10 mouse cellular contexts compared by ENCODE assay signal in genomic region chr11:97793165-97793564, GRCm38 (mm10). TPM values are rescaled to one million over a fixed set of nuclear protein-coding genes. Genes with fewer than 3 reads are reported as not detected.
A peak's percentile ranks its signal among the peaks of the same experiment; 100 is the strongest.
DNase-seq lines count a peak whose midpoint lies in the region; ATAC-seq and TF ChIP-seq lines count a peak whose summit lies in the region.
"Had no signal": no experiment of that assay in that cellular context is flagged by ENCODE, and none has a peak within 500 bp of the region (broad histone marks: within the 10 kb centered on the region; RNA-seq: fewer than 3 reads in every experiment).

No protein-coding gene starts in this region.

- TF ChIP-seq POLR2A in MEL (IDR thresholded peaks at IDR 0.05; ENCODE audit: control insufficient read depth in 1 of 2, insufficient read depth in 1 of 2, low read depth in 1 of 2, low read length in 2 of 2, poor library complexity in 1 of 2): no peak

- H3K9ac ChIP-seq in MEL (ENCODE audit: control insufficient read depth, low read depth, low read length, poor library complexity, severe bottlenecking): no peak overlapping the region
- H3K9ac ChIP-seq: heart, embryonic 13.5 days; stomach, embryonic 15.5 days had no signal

- no peaks in the 10 kb centered on the region for H3K9me3 ChIP-seq in MEL (replicated peaks; ENCODE audit: insufficient read depth, low read length)
- H3K9me3 ChIP-seq: heart, embryonic 13.5 days; stomach, embryonic 15.5 days had no signal

- H3K4me1 ChIP-seq in MEL (ENCODE audit: control insufficient read depth in 1 of 2, insufficient read depth in 2 of 2, low read length in 2 of 2): peaks cover 0 to 2% of the 10 kb centered on the region in 2 experiments; a peak in 1 of 4 replicates
- H3K4me1 ChIP-seq: stomach, embryonic 15.5 days had no signal

- TF ChIP-seq RAD21 in MEL (IDR thresholded peaks at IDR 0.05; ENCODE audit: low read depth, low read length): peak; percentile 92

- no peak overlapping the region for H3K4me3 ChIP-seq in MEL (ENCODE audit: control insufficient read depth in 1 of 2, insufficient read depth in 1 of 2, low read depth in 2 of 2, low read length in 2 of 2)
- H3K4me3 ChIP-seq: heart, embryonic 13.5 days; stomach, embryonic 15.5 days had no signal

- intact Hi-C loops in left cerebral cortex, postnatal 25 days (cut with DNase I): no loop called here

- H3K27ac ChIP-seq in MEL (ENCODE audit: control insufficient read depth, low read depth, low read length): no peak overlapping the region
- H3K27ac ChIP-seq: heart, embryonic 13.5 days; stomach, embryonic 15.5 days had no signal

- no peaks in the 10 kb centered on the region for H3K36me3 ChIP-seq in MEL (ENCODE audit: control insufficient read depth in 1 of 2, insufficient read depth in 2 of 2, low read length in 2 of 2)
- H3K36me3 ChIP-seq: heart, embryonic 13.5 days; stomach, embryonic 15.5 days had no signal

- no peaks in the 10 kb centered on the region; a peak in 1 of 4 replicates for H3K27me3 ChIP-seq in MEL (ENCODE audit: control insufficient read depth in 1 of 2, insufficient read depth in 2 of 2, low read length in 2 of 2)
- H3K27me3 ChIP-seq: heart, embryonic 13.5 days; stomach, embryonic 15.5 days had no signal

- H3K79me2 ChIP-seq in MEL (ENCODE audit: control insufficient read depth, insufficient read depth, low read length, poor library complexity): no peaks in the 10 kb centered on the region

- DNase-seq in cerebellum, adult 9-11 months: peak; percentile 54
- no peak for DNase-seq in cerebellum, postnatal 4 days (ENCODE audit: low spot score in 2 of 2)
- peak; percentile 42 to 60 for DNase-seq in left cerebral cortex, postnatal 25 days (ENCODE audit: low spot score in 2 of 2)
- DNase-seq in left cerebral cortex, adult 8-10 months (ENCODE audit: low spot score in 2 of 2): no peak
- DNase-seq in MEL (ENCODE audit: low read depth, low spot score): peak; percentile 92
- peak; percentile 38 for DNase-seq in thymus, postnatal 25 days
- DNase-seq in right cerebral cortex, postnatal 36 days (ENCODE audit: low spot score in 2 of 2): no peak

- ATAC-seq in granulocyte monocyte progenitor cell, adult 5-6 weeks (replicated peaks; ENCODE audit: poor library complexity, severe bottlenecking): peak; percentile 42; the same call in 1 of the 2 replicates

- peak; percentile 46 to 89 (median 76) for TF ChIP-seq CTCF in MEL (IDR thresholded peaks at IDR 0.05 in 2 of 3, conservative IDR thresholded peaks at IDR 0.05 in 1 of 3; ENCODE audit: control insufficient read depth in 1 of 3, insufficient read depth in 1 of 3, low read depth in 2 of 3, low read length in 3 of 3, poor library complexity in 1 of 3, severe bottlenecking in 1 of 3)

- no peak for TF ChIP-seq EP300 in MEL (IDR thresholded peaks at IDR 0.05; ENCODE audit: low read depth in 1 of 2, low read length in 2 of 2)

TF ChIP-seq in MEL, 35 proteins besides CTCF, POLR2A, EP300 and RAD21 (continues in another document):
- TF ChIP-seq TBP (IDR thresholded peaks at IDR 0.05; ENCODE audit: low read depth, low read length) (peak; percentile 42), KAT2A (conservative IDR thresholded peaks at IDR 0.05; ENCODE audit: low read depth, low read length) (no peak), JUND (IDR thresholded peaks at IDR 0.05; ENCODE audit: low read depth, low read length) (peak; percentile 35; the same call in 1 of the 2 replicates), SIN3A (IDR thresholded peaks at IDR 0.05; ENCODE audit: low read length) (peak; percentile 88), NRF1 (IDR thresholded peaks at IDR 0.05; ENCODE audit: insufficient read depth, low read depth, low read length, poor library complexity, severe bottlenecking) (no peak), ZKSCAN1 (IDR thresholded peaks at IDR 0.05; ENCODE audit: low read depth, low read length) (no peak), NELFE (IDR thresholded peaks at IDR 0.05; ENCODE audit: low read depth, low read length) (0 out of 2 replicates have a peak, but pooled peaks have one; percentile 15), GATA1 (IDR thresholded peaks at IDR 0.05; ENCODE audit: low read depth, low read length) (no peak), POLR2AphosphoS5 (IDR thresholded peaks at IDR 0.05; ENCODE audit: borderline replicate concordance, low read depth, low read length) (no peak), CHD1 (IDR thresholded peaks at IDR 0.05; ENCODE audit: low read depth, low read length) (no peak), ZMIZ1 (IDR thresholded peaks at IDR 0.05; ENCODE audit: low read depth, low read length) (no peak), RCOR1 (IDR thresholded peaks at IDR 0.05; ENCODE audit: low read depth, low read length) (peak; percentile 59), HCFC1 (IDR thresholded peaks at IDR 0.05; ENCODE audit: low read depth, low read length) (peak; percentile 55; the same call in 1 of the 2 replicates), MXI1 (IDR thresholded peaks at IDR 0.05; ENCODE audit: low read depth, low read length) (peak; percentile 85), UBTF (IDR thresholded peaks at IDR 0.05; ENCODE audit: borderline replicate concordance, insufficient read depth, low read depth, low read length) (no peak), CHD2 (IDR thresholded peaks at IDR 0.05; ENCODE audit: low read length) (no peak), USF1 (IDR thresholded peaks at IDR 0.05; ENCODE audit: low read depth, low read length) (peak; percentile 70), TCF12 (IDR thresholded peaks at IDR 0.05; ENCODE audit: low read depth, low read length) (no peak), POLR2AphosphoS2 (IDR thresholded peaks at IDR 0.05; ENCODE audit: low read length) (no peak), BHLHE40 (IDR thresholded peaks at IDR 0.05; ENCODE audit: borderline replicate concordance, low read depth, low read length) (peak; percentile 48), TAL1 (IDR thresholded peaks at IDR 0.05; ENCODE audit: low read length) (no peak), MYB (IDR thresholded peaks at IDR 0.05; ENCODE audit: low read depth, low read length) (no peak), MAFK (IDR thresholded peaks at IDR 0.05; ENCODE audit: borderline replicate concordance, low read depth, low read length) (0 out of 2 replicates have a peak, but pooled peaks have one; percentile 19), MAX (IDR thresholded peaks at IDR 0.05; ENCODE audit: low read length) (peak; percentile 91), MYC (IDR thresholded peaks at IDR 0.05; ENCODE audit: low read depth, low read length) (peak; percentile 99), ZC3H11A (IDR thresholded peaks at IDR 0.05; ENCODE audit: low read depth, low read length) (peak; percentile 93), GABPA (IDR thresholded peaks at IDR 0.05; ENCODE audit: low read depth, low read length) (no peak), MEF2A (IDR thresholded peaks at IDR 0.05; ENCODE audit: extremely low read depth, insufficient replicate concordance, low read depth, low read length, poor library complexity, severe bottlenecking) (no peak), ELF1 (IDR thresholded peaks at IDR 0.05; ENCODE audit: low read depth, low read length) (no peak)

RNA-seq across cellular contexts. Expression of gene Lasp1, which starts 5.6 kb away (rescaled TPM):
- 100 to 1,000 TPM; 192 to 202 TPM for total RNA-seq in left cerebral cortex, postnatal 25 days (2021)
- 100 to 1,000 TPM; 138 to 169 (median 155) TPM for total RNA-seq in left cerebral cortex, adult 8-10 months (2022)
- total RNA-seq in MEL (2012; rRNA removed): 13.3 and 15.2 TPM in 2 replicates
- 10 to 100 TPM in 1 of 2 experiments, not detected in 1; 38.7 TPM for polyA plus RNA-seq in MEL (2012; ENCODE audit: insufficient read depth in 1 of 2, insufficient read length in 2 of 2, low read depth in 1 of 2, low replicate concordance in 2 of 2, missing spikeins in 1 of 2)
- 60.5 and 60.7 TPM in 2 replicates for total RNA-seq in granulocyte monocyte progenitor cell, adult 5-6 weeks (2014; fragmentation: Nextera tagmentation)
- total RNA-seq in granulocyte monocyte progenitor cell, adult 5-6 weeks (2017): 92.5 and 124 TPM in 2 replicates

RNA-seq across cellular contexts. Expression of gene Rpl23, which starts 10.9 kb away (rescaled TPM):
- 100 to 1,000 TPM; 340 to 351 TPM for total RNA-seq in left cerebral cortex, postnatal 25 days (2021)
- total RNA-seq in left cerebral cortex, adult 8-10 months (2022): 100 to 1,000 TPM; 331 to 461 (median 392) TPM
- total RNA-seq in MEL (2012; rRNA removed): 1,922 and 2,072 TPM in 2 replicates
- polyA plus RNA-seq in MEL (2012; ENCODE audit: insufficient read depth in 1 of 2, insufficient read length in 2 of 2, low read depth in 1 of 2, low replicate concordance in 2 of 2, missing spikeins in 1 of 2): 100 to 1,000 TPM in 1 of 2 experiments, not detected in 1; 921 TPM
- 2,177 and 2,335 TPM in 2 replicates for total RNA-seq in granulocyte monocyte progenitor cell, adult 5-6 weeks (2014; fragmentation: Nextera tagmentation)
- total RNA-seq in granulocyte monocyte progenitor cell, adult 5-6 weeks (2017): 2,263 and 3,329 TPM in 2 replicates

RNA-seq across cellular contexts. Expression of gene 1700001P01Rik, which starts 17.4 kb away (rescaled TPM):
- under 1 TPM; 0.62 to 0.78 TPM for total RNA-seq in left cerebral cortex, postnatal 25 days (2021)
- total RNA-seq in left cerebral cortex, adult 8-10 months (2022): 1 to 10 TPM in 1 of 4 experiments, under 1 TPM in 2, not detected in 1; 0.65 to 1.2 (median 0.84) TPM
- total RNA-seq in MEL (2012; rRNA removed): 0.69 TPM in 2 replicates
- under 1 TPM in 1 of 2 experiments, not detected in 1; 0.43 TPM for polyA plus RNA-seq in MEL (2012; ENCODE audit: insufficient read depth in 1 of 2, insufficient read length in 2 of 2, low read depth in 1 of 2, low replicate concordance in 2 of 2, missing spikeins in 1 of 2)
- total RNA-seq in granulocyte monocyte progenitor cell, adult 5-6 weeks (2014; fragmentation: Nextera tagmentation): not detected in 2 replicates
- total RNA-seq in granulocyte monocyte progenitor cell, adult 5-6 weeks (2017): not detected in 2 replicates
- polyA plus RNA-seq: heart, embryonic 13.5 days had no signal

RNA-seq across cellular contexts. Expression of gene Cwc25, which starts 26.8 kb away (rescaled TPM):
- total RNA-seq in left cerebral cortex, postnatal 25 days (2021): 10 to 100 TPM; 18.7 to 20.2 TPM
- total RNA-seq in left cerebral cortex, adult 8-10 months (2022): 10 to 100 TPM; 17.0 to 20.6 (median 19.1) TPM
- 18.1 and 20.8 TPM in 2 replicates for total RNA-seq in MEL (2012; rRNA removed)
- polyA plus RNA-seq in MEL (2012; ENCODE audit: insufficient read depth in 1 of 2, insufficient read length in 2 of 2, low read depth in 1 of 2, low replicate concordance in 2 of 2, missing spikeins in 1 of 2): 10 to 100 TPM in 1 of 2 experiments, not detected in 1; 16.7 TPM
- 9.0 and 13.0 TPM in 2 replicates for total RNA-seq in granulocyte monocyte progenitor cell, adult 5-6 weeks (2014; fragmentation: Nextera tagmentation)
- 16.3 and 18.9 TPM in 2 replicates for total RNA-seq in granulocyte monocyte progenitor cell, adult 5-6 weeks (2017)

RNA-seq across cellular contexts. Expression of gene B230217C12Rik, which starts 47.4 kb away (rescaled TPM):
- total RNA-seq in left cerebral cortex, postnatal 25 days (2021): 10 to 100 TPM; 75.4 to 75.9 TPM
- 10 to 100 TPM; 73.0 to 83.2 (median 79.8) TPM for total RNA-seq in left cerebral cortex, adult 8-10 months (2022)
- total RNA-seq in MEL (2012; rRNA removed): 0.29 TPM in 1 of 2 replicates, not detected in the other
- polyA plus RNA-seq in MEL (2012; ENCODE audit: insufficient read depth in 1 of 2, insufficient read length in 2 of 2, low read depth in 1 of 2, low replicate concordance in 2 of 2, missing spikeins in 1 of 2): under 1 TPM in 1 of 2 experiments, not detected in 1; 0.81 TPM
- 3.8 TPM in 1 of 2 replicates, not detected in the other for total RNA-seq in granulocyte monocyte progenitor cell, adult 5-6 weeks (2014; fragmentation: Nextera tagmentation)
- total RNA-seq in granulocyte monocyte progenitor cell, adult 5-6 weeks (2017): 1.3 TPM in 1 of 2 replicates, not detected in the other

Comparison
In these comparisons a context has a peak if more than half of its experiments do, and no peak if none do; other contexts are left out.
1. DNase-seq: peak in cerebellum, adult 9-11 months (single experiment), left cerebral cortex, postnatal 25 days (2 of 2), MEL (single experiment) and thymus, postnatal 25 days (single experiment); none in cerebellum, postnatal 4 days (0 of 2), left cerebral cortex, adult 8-10 months (0 of 2) and right cerebral cortex, postnatal 36 days (0 of 2).